Comparison of ENCODE assay signal across 29 mouse cellular contexts in genomic region chr11:90807343-90807742, GRCm38 (mm10).
DNase-seq lines count a peak whose midpoint lies in the region; ATAC-seq and TF ChIP-seq lines count a peak whose summit lies in the region.
"Had no signal": no experiment of that assay in that cellular context is flagged by ENCODE, and none has a peak within 500 bp of the region (broad histone marks: within the 10 kb centered on the region; RNA-seq: fewer than 3 reads in every experiment).

No protein-coding gene starts in this region.

- TF ChIP-seq CTCF in brain, embryonic 14.5 days (IDR thresholded peaks at IDR 0.05; ENCODE audit: borderline replicate concordance, extremely low read depth, insufficient read depth, insufficient read length), result no peak

- no peaks in the 10 kb centered on the region for H3K4me1 ChIP-seq in forebrain, embryonic 14.5 days (ENCODE audit: control insufficient read depth, insufficient read depth, low read length)
- H3K4me1 ChIP-seq in forebrain, embryonic 10.5 days, result no peaks in the 10 kb centered on the region
- H3K4me1 ChIP-seq: heart, embryonic 12.5 days; heart, embryonic 15.5 days; hindbrain, embryonic 10.5 days; hindbrain, embryonic 13.5 days; intestine, embryonic 15.5 days had no signal

- H3K27ac ChIP-seq in forebrain, embryonic 14.5 days (ENCODE audit: low read depth, low read length), result no peak overlapping the region
- no peak overlapping the region for H3K27ac ChIP-seq in forebrain, embryonic 10.5 days
- H3K27ac ChIP-seq: heart, embryonic 15.5 days; hindbrain, embryonic 10.5 days; hindbrain, embryonic 13.5 days; intestine, embryonic 15.5 days had no signal

- no peak for TF ChIP-seq POLR2A in brain, embryonic 14.5 days (IDR thresholded peaks at IDR 0.05; ENCODE audit: borderline replicate concordance, extremely low read depth, insufficient read depth, insufficient read length, poor library complexity, severe bottlenecking)

- ATAC-seq in forebrain, embryonic 14.5 days, result no peak; the same call in 1 of the 2 replicates
- ATAC-seq: hindbrain, embryonic 16.5 days; intestine, embryonic 15.5 days; Patski had no signal

- intact Hi-C loops in left cerebral cortex, postnatal 36 days (cut with DNase I), result no loop called here

- DNase-seq in forebrain, embryonic 14.5 days (ENCODE audit: low spot score), result peak; percentile 18
- no peak for DNase-seq in forebrain, embryonic 10.5 days (ENCODE audit: extremely low spot score, low spot score)
- peak; percentile 14 for DNase-seq in left cerebral cortex, adult 11 months (ENCODE audit: low spot score)
- no peak for DNase-seq in left cerebral cortex, postnatal 36 days (ENCODE audit: low spot score in 2 of 2)
- DNase-seq in brain, embryonic 14.5 days (ENCODE audit: low read depth), result peak; percentile 53
- DNase-seq in neural tube, embryonic 10.5 days (ENCODE audit: extremely low spot score, low spot score), result no peak
- no peak for DNase-seq in natural killer cell, adult 2 months (ENCODE audit: low spot score in 2 of 2)
- DNase-seq: adrenal gland, postnatal 10 days; adrenal gland, postnatal 36 days; B cell, adult 2 months; cerebellum, adult 11-12 months; cerebellum, adult 8-10 months; cerebellum, postnatal 10 days; cerebellum, postnatal 36 days; embryo, embryonic 11 days; gastrocnemius, postnatal 25 days; heart, adult 18-20 months; heart, postnatal 10 days; heart, postnatal 36 days had no signal

- H3K4me3 ChIP-seq in forebrain, embryonic 14.5 days (ENCODE audit: low read depth, low read length), result no peak overlapping the region
- H3K4me3 ChIP-seq in forebrain, embryonic 10.5 days, result no peak overlapping the region
- H3K4me3 ChIP-seq: erythroblast, embryonic 14.5 days; heart, embryonic 12.5 days; heart, embryonic 15.5 days; hindbrain, embryonic 10.5 days; hindbrain, embryonic 13.5 days; intestine, embryonic 15.5 days had no signal

- H3K9me3 ChIP-seq in forebrain, embryonic 14.5 days (replicated peaks; ENCODE audit: control insufficient read depth, low read length), result no peaks in the 10 kb centered on the region
- H3K9me3 ChIP-seq in forebrain, embryonic 10.5 days, result no peaks in the 10 kb centered on the region
- H3K9me3 ChIP-seq: G1E; heart, embryonic 12.5 days; heart, embryonic 15.5 days; hindbrain, embryonic 10.5 days; hindbrain, embryonic 13.5 days; intestine, embryonic 15.5 days had no signal

- no peak overlapping the region for H3K4me2 ChIP-seq in forebrain, embryonic 14.5 days (ENCODE audit: low read length)
- H3K4me2 ChIP-seq: heart, embryonic 12.5 days; heart, embryonic 15.5 days; hindbrain, embryonic 13.5 days; intestine, embryonic 15.5 days had no signal

- no peaks in the 10 kb centered on the region for H3K27me3 ChIP-seq in forebrain, embryonic 14.5 days (replicated peaks; ENCODE audit: control insufficient read depth, insufficient read depth, low read length)
- no peaks in the 10 kb centered on the region for H3K27me3 ChIP-seq in forebrain, embryonic 10.5 days (ENCODE audit: poor library complexity, severe bottlenecking)
- H3K27me3 ChIP-seq: CH12.LX; heart, embryonic 12.5 days; heart, embryonic 15.5 days; hindbrain, embryonic 13.5 days; intestine, embryonic 15.5 days; Patski had no signal

- no peak overlapping the region for H3K9ac ChIP-seq in forebrain, embryonic 14.5 days (ENCODE audit: low read length)
- H3K9ac ChIP-seq: heart, embryonic 12.5 days; heart, embryonic 15.5 days; hindbrain, embryonic 13.5 days; intestine, embryonic 15.5 days had no signal

- 50% methylated on average over 5 of the region's 5 CpGs for WGBS in forebrain, embryonic 14.5 days
- WGBS in forebrain, embryonic 10.5 days, result 88% methylated on average over 5 of the region's 5 CpGs

- H3K36me3 ChIP-seq in forebrain, embryonic 14.5 days (ENCODE audit: control insufficient read depth, insufficient read depth, low read length), result no peaks in the 10 kb centered on the region
- H3K36me3 ChIP-seq in forebrain, embryonic 10.5 days (replicated peaks), result no peaks in the 10 kb centered on the region
- H3K36me3 ChIP-seq: G1E; heart, embryonic 12.5 days; heart, embryonic 15.5 days; hindbrain, embryonic 10.5 days; hindbrain, embryonic 13.5 days; intestine, embryonic 15.5 days had no signal

Comparison
In these comparisons a context has a peak if more than half of its experiments do, and no peak if none do; other contexts are left out.
1. DNase-seq: peak in forebrain, embryonic 14.5 days (single experiment), left cerebral cortex, adult 11 months (single experiment) and brain, embryonic 14.5 days (single experiment); none in forebrain, embryonic 10.5 days (single experiment), left cerebral cortex, postnatal 36 days (0 of 2), neural tube, embryonic 10.5 days (single experiment) and natural killer cell, adult 2 months (0 of 2).